Mouse (Mus musculus) embryo, embryonic 11 days (tissue): Measurements from ENCODE around the gene Tuba3b.

ENCODE experiments used
- DNase-seq: peaks from one replicate; pipeline ENCODE4 v3.0.0-alpha.2; 2015

Gene Tuba3b

DNA sequence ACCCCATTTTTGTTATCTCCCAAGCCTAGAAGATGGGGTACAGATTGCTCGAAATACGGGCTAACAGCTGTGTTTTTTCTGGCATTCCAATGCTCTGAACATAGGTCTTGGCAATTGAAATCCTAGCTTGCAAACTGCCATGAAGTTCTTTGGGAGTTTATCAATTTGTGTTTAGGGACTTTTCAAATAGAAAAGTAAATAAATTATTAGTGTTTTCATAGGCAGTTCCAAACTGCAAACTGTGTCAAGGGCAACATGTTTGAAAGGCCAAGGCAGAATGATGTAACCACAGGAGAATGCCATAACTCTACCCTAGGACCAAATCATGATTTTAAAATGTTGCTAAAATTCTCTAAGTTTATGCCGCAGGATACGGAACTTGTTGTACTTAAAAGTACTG, 7.8 kb upstream of the Tuba3b start:
- no peak for DNase-seq

DNA sequence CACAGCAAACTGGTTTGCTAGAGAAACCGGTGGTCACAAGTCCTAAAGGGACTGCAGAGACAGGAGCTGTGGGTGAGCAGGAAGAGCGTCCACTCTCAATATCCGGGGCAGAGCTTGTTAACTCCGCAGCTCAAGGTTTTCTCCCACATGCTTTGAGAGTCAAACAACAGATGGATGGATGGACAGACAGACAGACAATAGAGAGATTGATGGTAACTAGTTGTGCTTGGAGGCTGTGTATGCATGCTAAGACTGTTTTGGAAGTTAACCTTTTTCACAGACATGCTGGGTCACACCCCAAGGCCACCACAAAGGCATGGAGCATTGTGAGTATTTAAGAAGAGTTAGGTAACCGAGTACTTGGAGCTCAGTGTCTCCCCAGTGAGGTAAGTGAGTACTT, 6.9 kb upstream of the Tuba3b start:
- DNase-seq: no peak

DNA sequence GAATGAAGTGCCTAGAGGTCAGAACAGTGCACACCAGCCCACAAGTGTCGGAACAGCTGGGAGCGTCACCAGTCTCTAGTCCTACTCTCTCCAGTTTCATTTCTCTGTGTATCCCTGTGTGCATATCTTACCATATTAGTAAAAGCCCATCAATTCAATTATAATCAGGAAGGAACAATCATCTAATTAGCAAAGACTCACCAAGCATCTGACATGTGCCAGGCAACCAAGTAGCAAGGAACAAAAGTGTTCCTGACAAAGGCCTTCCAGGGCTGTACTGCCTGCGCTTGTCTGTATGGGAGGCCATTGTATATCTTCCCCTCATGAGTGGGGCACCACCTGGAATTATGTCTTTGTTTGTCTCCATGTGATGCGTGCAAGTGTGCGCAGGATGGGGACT, 4.7 kb upstream of the Tuba3b start:
- DNase-seq: no peak

DNA sequence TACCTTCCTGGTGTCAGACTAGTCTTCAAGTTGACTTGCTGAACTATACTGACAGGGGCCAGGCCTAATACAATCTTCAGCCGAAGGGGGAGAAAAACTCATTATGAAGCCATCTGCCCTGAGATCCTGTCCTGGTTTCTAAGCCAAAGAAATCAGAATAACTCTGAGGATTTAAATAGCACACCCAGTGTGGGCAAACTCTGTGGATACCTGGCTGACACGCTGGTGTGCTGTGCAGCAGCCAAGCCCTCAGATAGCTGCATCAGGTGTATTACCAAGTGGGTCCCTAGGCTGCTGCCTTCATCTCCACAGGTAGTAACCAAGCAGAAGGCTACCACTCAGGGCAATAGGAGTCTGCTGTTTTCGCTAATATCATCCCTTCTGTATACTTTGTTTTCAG, 2.9 kb upstream of the Tuba3b start:
- DNase-seq: no peak

DNA sequence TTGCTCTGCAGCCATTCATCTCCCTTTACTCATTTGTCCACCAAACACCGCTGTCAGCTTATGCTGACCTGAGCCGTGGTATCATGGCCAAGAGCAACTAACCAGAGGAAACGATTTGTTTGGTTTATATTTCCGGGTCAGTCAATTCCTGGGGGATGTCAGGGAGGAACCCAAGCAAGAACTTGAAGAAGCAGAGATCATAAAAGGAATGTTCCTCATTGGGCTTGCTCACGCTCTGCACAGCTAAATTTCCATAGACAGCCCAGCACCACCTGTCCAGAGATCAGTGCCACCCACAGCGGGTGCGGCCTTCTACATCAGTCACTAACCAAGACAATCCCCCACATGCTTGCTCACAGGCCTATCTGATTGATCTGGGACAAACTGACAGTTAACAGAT, 1.3 kb upstream of the Tuba3b start, which contains the start of gene Lmntd1:
Gene Lmntd1 (minus strand): TSS at position 101 of the 400 bp plus-strand sequence.
- DNase-seq: no peak

DNA sequence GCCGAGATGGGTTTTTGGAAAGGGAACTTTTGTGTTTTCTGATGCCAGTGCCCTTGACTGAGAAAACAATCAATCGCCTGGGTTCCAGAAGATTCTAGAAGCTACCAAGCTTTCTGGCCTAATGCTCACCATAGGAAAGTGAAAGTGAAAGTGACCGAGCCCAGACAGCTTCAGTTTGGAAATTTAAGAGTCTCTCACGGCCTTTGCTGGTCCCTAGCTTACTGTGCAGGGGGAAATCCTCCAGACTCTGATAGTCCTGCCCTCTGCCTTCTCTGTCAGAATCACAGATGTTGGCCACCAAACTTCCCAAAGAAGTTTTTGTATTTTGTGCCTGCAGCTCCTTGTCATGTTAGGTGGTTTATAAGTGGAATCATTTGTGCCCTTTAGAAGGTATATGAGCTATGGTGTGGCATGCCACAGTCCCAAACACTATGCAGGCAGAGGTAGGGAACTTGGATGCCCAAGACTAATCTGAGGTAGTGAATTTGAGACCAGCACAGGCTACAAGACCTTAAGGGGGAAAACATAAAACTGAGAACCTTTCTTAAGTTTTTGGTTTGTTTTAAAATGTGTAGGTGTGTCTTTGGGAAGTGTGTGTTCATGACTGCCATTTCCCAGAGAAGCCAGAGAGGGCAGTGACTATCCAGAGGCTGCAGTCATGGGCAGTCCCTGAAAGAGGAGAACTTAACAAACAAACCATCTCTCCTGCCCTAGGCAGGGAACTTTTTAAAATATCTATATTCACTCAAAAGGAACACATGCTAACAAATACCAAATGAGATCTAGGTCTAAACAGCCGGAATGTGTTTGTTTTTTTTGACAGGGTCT, 1.1 kb downstream of the Tuba3b start:
- no peak for DNase-seq

DNA sequence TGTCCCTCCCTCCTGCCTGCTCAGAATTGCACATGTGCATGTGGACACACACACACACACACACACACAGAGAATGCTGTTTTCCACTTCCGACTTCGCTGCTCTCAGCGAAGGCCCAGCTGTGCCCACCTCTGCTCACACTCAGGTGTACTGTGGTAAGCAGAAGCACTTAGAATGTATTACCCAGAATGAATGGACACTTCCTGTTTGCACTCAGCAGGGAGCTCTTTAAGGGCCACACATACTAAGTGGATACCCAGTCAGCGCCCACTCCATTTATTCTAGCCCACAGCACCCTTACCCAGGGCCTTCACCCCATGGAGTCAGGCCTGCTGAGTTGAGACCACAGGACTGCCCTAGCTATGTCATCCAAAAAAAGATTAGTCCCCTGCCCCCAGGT, 7.6 kb downstream of the Tuba3b start:
- no peak for DNase-seq

DNA sequence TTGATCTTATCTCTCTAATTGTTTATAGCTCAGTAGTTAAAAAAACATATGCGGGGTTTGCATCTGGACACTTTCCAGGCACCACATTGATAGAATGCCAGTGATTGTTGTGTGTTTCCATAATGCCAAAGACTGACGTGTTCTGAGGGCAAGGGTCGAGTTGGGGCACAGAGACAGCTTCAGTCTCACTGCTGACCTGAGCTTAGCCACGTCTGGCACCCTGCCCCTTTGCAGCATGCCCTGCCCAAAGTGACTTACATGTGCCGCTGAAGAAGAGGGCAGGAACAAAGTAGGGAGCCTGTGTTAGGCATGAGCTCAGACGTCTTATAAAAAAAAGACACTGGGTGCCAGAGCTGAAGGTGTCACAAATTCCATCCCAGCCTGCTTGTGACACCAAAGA, 14.7 kb downstream of the Tuba3b start:
- no peak for DNase-seq

DNA sequence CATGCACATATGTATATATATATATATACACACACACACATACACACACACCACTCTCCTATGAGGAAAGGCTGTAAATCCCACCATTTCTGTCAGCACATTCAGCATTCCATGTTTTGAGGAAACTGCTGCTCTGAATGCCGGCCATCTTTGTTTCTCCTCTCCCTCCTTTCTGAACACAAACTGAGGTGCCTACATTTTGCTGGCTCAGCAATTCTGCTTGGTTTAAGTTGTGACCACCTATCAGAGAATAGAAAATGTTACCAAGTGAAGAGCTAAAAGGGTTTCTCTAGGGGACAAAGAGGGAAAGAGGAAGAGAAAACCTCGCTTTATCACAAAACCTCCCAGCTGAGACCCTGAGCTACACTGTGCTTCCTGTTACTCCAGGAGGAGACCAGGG, 18.9 kb downstream of the Tuba3b start:
- DNase-seq: no peak

DNA sequence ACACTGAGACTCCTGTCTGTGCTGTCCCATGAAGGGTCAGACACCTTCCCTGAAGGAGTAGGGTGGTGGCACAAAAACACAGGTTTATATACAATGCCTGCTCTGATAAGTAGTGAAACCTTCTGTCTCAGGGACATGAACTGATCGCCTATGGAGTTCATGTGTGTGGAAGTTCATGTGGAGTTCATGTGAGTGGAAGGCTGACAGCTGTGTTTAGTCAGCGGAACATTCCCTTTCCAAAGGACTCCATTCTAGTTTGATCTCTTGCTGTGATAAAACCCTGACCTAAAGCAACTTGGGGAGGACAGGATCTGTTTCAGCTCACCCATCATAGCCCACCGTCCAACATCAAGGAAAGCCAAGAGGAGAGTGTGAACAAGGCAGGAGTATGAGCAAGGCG, 21.1 kb downstream of the Tuba3b start:
- no peak for DNase-seq

DNA sequence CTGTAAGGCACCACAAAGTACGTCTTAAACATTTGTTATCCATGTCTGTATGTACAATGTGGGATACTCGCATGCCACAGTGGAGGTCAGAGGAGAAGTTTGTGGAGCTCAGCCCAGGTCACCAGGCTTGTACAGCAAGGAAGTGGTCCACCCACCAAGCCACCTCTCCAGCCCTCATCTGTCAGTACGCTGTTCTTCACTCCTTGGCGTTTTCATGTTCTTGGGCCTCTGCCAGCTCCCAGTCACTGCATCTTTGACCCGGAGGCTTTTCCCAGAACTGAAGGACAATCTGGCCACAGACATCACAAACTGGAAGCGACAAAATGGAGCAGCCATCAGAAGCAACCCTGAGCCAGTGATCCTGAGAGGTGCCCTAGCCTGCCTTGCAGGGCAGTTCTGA, 22.7 kb downstream of the Tuba3b start:
- no peak for DNase-seq

DNA sequence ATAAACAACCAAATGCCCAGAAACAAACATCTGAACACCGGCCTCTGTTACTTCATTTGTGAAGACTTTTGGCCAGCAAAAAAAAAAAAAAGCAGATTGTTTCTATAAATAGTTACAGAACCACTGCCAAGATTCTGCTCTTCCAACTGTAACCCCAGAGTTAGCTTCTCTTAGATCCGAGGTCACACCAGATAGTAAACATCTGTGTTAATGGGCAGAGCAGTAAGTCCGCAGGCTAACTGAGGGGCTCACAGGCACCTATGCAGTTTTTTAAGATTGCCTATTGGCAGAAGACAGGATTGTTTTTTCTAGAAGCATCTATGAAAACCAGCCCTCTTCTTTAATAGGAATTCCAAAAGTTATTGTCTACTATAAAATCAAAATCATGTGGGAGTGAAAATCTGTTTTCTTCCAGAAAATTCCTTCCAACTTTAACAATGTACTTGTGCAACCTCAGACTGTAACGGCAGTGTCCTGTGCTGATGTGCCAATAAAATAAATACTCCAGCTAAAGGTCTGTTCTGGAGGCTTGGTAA, 25.5 kb downstream of the Tuba3b start:
- DNase-seq: no peak

DNA sequence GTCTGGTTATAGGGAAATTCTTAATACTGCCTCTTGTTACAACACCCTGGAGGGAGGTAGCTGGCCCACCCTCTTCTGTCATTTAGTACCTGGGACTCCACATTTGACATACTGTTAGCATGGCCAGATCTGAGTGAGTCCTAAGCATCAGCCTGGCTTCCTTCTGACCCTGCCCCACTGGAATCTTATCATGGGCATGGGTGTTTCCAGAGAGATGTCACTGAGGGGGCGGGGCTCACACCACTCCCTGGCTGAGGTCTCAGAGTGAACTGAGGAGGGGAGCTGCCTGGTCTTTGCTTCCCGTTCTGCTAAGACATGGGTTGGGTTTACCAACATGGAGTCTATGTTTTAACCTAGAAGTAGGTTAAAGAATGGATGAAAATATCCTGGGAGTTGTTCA, 36.4 kb downstream of the Tuba3b start:
- DNase-seq: no peak

DNA sequence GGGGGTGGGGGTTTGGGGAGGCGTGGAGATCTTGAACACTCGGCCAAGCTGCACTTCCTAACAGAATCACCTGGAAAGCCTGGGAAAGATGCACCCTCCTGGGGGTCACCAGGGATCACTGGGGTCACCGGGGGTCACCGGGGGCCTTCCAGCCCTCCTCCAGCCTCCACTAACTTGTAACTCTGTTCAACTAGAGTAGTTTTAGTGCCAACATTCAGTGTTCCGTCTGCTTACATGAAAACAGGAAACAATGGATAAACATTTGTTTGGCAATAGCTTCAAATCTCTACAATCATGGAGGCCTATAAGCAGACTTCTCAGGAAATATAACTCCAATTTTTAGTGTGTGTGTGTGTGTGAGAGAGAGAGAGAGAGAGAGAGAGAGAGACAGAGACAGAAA, 37.4 kb downstream of the Tuba3b start:
- DNase-seq: no peak

DNA sequence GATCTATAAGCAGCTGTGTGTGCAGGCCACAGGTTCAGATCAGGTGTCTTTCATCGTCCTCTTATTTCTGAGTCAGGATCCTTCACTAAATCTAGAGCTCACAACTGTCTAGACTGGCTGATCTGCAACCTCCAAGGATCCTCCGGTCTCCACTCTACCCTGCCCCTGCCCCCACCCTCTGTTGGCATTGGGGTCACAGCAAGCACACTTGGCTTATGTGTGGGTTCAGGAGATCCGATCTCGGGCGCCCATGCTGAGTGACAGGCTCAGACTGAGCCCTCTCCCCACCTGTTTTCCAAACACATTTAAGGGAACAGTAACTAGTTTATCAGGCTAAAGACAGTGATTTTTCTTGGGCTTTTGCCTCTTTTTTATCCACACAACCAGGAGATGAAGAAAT, 38.1 kb downstream of the Tuba3b start:
- no peak for DNase-seq

DNA sequence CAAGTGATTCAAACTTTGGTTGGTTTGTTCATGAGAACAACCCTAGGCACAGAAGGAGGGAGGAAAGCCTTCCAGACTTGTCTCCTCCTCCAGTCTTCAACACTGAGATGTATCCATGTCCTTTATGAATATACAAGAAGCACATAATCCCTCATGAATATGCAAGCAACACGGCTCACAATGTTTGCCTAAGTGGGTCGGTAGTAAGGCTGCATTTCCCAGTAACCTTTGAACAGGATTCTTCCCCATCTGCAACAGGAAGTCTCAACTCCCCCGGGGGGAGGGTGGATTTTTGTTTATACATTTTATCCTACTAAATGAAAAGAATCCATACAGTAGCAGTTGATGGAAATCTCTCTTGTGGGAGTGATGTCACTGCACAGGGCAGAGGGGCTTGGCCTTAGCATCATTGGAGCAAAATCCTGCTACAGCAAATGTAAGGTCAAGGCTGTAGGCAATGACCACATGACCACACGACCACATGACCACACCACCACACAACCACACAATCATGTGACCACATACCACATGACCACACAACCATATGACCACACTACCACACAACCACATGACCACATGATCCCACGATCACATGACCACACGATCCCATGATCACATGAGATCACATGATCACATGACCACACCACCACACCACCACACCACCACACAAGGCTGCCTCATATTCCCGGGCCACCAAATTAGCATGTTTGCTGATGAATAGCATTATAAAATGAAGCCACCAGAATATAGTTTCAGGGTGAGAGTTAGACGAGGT, 38.7 kb downstream of the Tuba3b start:
- DNase-seq: no peak

DNA sequence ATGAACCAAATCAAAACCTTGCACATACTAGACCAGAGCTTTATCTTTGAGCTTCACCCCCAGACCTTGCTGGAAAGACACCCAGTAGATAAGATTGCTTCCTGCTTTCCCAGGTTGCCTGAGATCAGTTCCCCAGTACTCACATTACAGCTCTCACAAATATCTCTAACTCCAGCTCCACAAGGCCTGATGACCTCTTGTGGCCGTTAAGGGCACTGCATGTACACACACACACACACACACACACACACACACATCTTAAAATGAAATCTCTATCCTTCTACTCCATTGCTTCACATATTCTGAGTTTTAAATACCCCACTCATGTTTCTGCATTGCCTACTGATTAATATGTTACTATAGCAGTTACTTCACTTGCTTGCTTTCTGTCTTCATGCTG, 40.1 kb downstream of the Tuba3b start:
- DNase-seq: no peak

DNA sequence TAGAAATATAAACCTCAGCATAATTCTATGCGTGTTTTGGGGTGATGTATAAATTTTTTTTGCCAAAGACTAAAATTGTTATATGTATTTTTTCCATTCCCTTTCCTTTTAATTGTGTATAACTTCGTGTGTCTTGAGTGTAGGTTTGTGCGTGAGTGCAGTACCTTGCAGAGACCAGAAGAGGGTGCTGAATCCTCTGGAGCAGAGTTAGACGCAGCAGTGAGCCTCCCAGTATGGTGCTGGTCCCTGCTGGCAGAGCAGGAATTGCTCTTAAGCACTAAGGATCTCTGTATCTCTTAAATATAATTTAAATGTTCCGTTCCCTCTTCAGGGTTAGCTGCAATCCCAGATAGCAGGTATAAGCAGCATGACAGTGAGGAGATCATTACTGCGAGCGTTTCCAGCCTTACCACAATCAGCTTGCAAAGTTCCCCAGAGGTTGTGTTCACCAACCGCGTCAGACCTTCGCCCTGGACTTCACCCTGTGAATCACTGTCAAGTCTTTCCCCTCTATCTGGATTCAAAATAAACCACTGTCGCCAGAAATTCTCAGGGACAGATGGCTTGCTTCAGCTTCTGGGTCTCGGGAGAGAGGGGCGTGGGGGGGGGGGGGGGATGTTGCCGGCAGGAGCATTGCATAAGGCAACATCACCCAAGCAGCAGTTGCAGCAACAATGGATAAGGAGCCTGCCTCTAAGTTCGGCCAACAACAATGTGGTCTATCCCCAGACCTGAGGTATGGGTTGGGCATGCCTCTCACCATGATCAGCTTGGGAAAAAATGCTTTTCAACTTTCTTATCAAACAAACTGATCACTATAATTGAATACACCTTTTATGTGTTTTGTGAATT, 41.4 kb downstream of the Tuba3b start:
- no peak for DNase-seq

DNA sequence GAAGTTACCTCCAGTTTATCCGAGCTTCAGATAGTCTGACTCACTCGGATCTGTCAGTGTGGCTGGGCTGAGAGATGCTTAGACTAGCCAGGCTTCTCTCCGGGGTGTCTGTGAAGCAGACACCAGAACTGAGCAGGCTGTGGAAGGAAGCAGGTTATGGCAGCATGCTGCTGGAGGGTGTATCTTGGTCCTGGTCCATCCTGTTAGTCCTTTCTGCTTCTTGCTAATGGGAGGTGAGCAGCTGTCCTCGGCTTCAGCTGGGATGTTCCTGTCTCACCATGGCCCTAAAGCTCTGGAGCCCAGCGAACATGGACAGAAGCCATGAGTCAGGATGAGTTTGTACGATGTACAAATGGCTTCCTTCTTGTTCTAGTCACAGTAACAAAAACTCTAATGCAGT, 43.6 kb downstream of the Tuba3b start:
- no peak for DNase-seq

DNA sequence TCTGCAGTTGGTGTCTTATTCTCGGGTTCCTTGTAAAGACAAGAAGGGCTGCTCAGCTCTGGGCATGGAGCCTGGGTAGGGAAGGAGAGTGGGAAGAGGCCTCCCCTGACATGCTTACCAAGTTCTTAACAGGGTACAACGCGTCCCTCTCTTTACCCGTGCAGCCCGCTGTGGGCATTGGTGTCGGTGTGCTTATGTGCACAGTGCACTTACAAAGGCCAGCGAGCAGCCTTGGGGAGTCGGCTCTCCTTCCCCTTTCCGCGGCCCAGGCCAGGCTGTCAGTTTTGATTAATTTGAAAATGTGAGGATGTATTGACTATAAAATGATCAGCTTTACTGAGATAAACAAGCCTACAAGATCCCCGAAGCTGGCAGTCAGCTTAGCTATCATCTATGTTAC, 45.4 kb downstream of the Tuba3b start:
- DNase-seq: no peak

DNA sequence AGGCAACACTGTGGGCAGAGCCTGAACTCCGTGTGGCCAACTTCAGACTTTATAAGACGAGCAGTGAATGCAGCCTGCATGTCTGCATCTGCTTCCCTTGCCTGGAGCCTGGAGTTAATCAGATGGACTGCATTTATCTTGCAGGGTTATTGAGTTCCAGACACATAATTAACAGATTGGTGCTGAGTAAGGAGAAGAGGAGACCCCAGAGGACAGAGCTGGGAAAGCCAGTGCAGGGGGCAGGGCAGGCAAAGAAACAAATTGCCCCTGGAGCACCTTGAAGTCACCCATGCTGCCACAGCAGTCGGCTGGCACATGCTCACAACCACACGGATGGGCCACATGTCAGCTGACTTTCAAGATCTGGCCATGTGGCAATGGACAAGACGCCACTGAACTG, 48.7 kb downstream of the Tuba3b start:
- DNase-seq: peak; percentile 18

DNA sequence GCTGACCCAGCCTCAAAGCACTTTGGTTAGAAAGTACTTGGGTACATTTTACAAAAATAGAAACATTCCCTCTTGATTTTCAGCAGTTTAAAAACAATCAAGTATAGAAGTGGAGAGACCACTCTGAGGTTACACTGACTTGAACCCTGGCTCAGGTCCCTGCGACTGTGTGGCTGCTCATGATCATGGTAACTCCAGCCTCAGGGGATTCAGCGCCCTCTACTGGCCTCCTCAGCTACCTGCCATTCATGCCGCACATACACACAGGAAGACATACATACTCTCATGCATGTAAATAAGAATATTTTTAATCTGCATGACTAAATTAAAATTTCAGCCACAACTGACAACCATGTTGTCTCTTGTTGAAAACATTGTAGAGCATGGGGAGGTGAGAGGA, 50.2 kb downstream of the Tuba3b start:
- DNase-seq: no peak

DNA sequence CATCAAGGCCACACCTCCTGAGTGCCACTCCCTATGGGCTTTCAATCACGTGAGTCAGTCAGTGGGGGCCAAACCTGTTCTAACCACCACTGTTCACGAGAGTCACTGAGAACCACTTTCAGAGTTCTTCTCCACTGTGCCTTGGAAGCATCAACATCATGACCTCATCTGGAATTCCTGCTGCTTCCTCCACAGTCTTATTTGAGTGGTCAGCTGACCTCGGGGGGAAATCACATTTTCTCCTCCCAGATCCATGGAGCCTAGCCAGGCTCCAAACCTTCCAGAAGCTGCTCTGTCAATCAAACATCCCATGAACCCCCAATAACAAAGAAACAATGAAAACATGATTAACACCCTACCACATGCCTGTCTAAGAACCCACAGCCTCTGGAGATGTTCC, 52.1 kb downstream of the Tuba3b start:
- no peak for DNase-seq
